Mouse (Mus musculus): ENCODE data around the gene Irf4.

Gene Irf4

DNA sequence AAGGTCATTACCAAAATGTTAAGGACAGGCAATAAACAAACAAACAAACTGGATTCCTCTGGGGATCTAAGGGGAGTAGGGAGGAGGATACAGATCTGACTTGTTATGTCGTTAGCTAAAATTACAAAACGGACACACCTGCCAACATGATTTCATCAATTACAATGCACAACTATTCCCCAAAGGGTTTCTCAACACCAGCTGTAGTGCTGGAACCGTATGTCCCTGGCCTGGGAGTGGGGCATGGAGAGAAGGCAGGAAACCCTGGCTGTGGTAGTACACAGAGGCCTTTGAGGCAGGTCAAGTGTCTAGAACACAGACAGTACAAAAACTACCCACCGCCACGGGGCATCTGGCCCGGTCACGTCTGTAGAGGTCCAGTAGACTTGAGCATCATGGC, 60.2 kb downstream of the Irf4 start:
- DNase-seq = no peak

DNA sequence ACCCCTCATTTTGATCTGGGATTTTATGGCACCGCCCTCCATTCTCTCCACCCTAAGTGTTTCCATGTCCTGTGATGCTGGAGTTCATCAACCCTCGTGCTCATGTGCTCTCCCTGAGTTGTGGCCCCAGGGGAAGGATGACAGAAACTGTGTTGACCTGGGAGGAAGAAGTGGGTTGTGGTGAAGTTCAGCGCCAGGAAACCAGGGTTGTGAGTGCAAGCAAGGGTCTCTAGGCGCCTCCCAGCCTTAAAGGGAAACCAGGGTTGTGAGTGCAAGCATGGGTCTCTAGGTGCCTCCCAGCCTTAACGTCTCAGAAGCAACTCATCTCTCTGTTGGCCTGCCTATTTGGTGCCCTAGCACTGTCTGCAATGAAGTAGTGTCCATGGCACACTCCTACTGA, 64.4 kb downstream of the Irf4 start:
- DNase-seq = no peak

DNA sequence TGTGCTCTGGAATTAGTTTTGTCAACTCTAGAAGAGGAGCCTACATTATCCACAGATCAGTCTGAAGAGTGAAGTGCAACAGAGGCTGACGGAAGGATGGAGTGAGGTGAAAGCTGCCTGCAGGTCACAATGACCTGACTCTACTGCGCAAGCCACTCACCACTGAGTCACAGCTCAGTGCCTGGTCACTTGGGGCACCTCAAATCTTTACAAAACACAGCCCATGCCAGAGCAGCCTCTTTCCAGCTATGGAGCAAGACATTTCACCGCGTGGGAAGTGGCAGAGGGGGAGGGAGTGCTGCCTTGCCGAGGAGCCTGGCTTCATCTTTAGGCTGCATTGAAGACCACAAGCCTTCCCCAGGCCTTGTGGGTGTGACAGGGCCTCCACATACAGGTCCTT, 65.2 kb downstream of the Irf4 start:
- DNase-seq = no peak

All from kidney, adult 8-10 months (tissue).